Mouse (Mus musculus) midbrain, postnatal 0 days (tissue): Measurements from ENCODE around the gene Ccdc136. TPM values are rescaled to one million over a fixed set of nuclear protein-coding genes. Genes with fewer than 3 reads are reported as not detected.

Experiments
- ATAC-seq: fragments of 200-750 bp; cut with Nextera tagmentation; 2 replicates; pipeline ENCODE4 v1.8.0; 2017; ENCODE audit warnings: moderate number of reproducible peaks, mild to moderate bottlenecking, moderate TSS enrichment, moderate library complexity; ENCODE audit not compliant: low FRiP score
- DNase-seq: peaks from one replicate; pipeline ENCODE4 v3.0.0-alpha.2; 2015; ENCODE audit warnings: low spot score
- H3K27ac ChIP-seq: fragments of 300-500 bp; sonication (generic); 2 replicates; pipeline ENCODE4 v1.5.1; 2014; ENCODE audit warnings: low read depth, mild to moderate bottlenecking, low read length, mixed read lengths
- H3K27me3 ChIP-seq: fragments of 300-500 bp; sonication (generic); 2 replicates; pipeline ENCODE4 v1.6.1; 2014; ENCODE audit warnings: low read length, control low read depth, mixed read lengths; ENCODE audit not compliant: insufficient read depth
- H3K36me3 ChIP-seq: fragments of 300-500 bp; sonication (generic); 2 replicates; pipeline ENCODE4 v1.6.1; 2014; ENCODE audit warnings: low read length, control low read depth, mixed read lengths; ENCODE audit not compliant: insufficient read depth
- H3K4me1 ChIP-seq: fragments of 300-500 bp; sonication (generic); 2 replicates; pipeline ENCODE4 v1.6.1; 2014; ENCODE audit warnings: mild to moderate bottlenecking, control low read depth, antibody characterized with exemption, low read length, mixed read lengths; ENCODE audit not compliant: insufficient read depth
- H3K4me2 ChIP-seq: fragments of 300-500 bp; sonication (generic); 2 replicates; pipeline ENCODE4 v1.6.1; 2014; ENCODE audit warnings: low read depth, mild to moderate bottlenecking, low read length, mixed read lengths; ENCODE audit not compliant: poor library complexity, severe bottlenecking
- H3K4me3 ChIP-seq: fragments of 300-500 bp; sonication (generic); 2 replicates; pipeline ENCODE4 v1.5.1; 2014; ENCODE audit warnings: low read depth, mild to moderate bottlenecking, low read length, moderate library complexity
- H3K9ac ChIP-seq: fragments of 300-500 bp; sonication (generic); replicated peaks from 2 replicates; pipeline ENCODE4 v1.6.1; 2014; ENCODE audit warnings: mild to moderate bottlenecking, low read length, moderate library complexity, mixed read lengths; ENCODE audit not compliant: poor library complexity, severe bottlenecking
- H3K9me3 ChIP-seq: fragments of 300-500 bp; sonication (generic); 2 replicates; pipeline ENCODE4 v1.6.1; 2016; ENCODE audit warnings: low read length, control low read depth
- CTCF ChIP-seq: IDR thresholded peaks from 2 replicates; pipeline ENCODE4 v1.5.1; 2016; ENCODE audit warnings: antibody characterized with exemption, mild to moderate bottlenecking
- WGBS: fragments of 180-500 bp; shearing (Covaris S2); extraction: QIAGEN DNeasy Blood & Tissue Kit; methylation state at CpG from one replicate; pipeline ENCODE4 v1.1.7; 2014; 5-methylcytosine and 5-hydroxymethylcytosine counted together
- polyA plus RNA-seq: library from polyadenylated mRNA; unstranded; fragments of >200 nt; fragmentation: Nextera tagmentation; extraction: Ambion mirVana; gene quantifications from 2 replicates; pipeline ENCODE4 v1.2.1, GENCODE M21; 2015
- total RNA-seq: library from RNA; depleted of rRNA; stranded (reverse); fragments of >200 nt; gene quantifications from 2 replicates; pipeline ENCODE4 v1.2.3, GENCODE M21; 2014

Gene Ccdc136
- total and polyA plus RNA-seq, 2 experiments from 2014 or later = 50.8 to 77.6 TPM

GRCm38 (mm10) chr6:29436461-29436934, 40.4 kb downstream of the Ccdc136 start:
- Histone ChIP-seq H3K4me1 (0 out of 2 replicates have a peak, but pooled peaks cover 2% of the 10 kb centered on the region), H3K27ac (0 out of 2 replicates have a peak overlapping the region, but pooled peaks have one; percentile 19), H3K4me2 (no peak overlapping the region), H3K9me3 (no peaks in the 10 kb centered on the region), H3K4me3 (no peak overlapping the region), H3K9ac (no peak overlapping the region), H3K27me3 (peaks cover 33% of the 10 kb centered on the region), H3K36me3 (no peaks in the 10 kb centered on the region)
- DNase-seq = peak; percentile 59
- ATAC-seq = peak; percentile 41; the same call in 1 of the 2 replicates
- WGBS = 3% methylated on average over 11 of the region's 11 CpGs
- TF ChIP-seq CTCF = no peak

- no peak for DNase-seq
These were observed 43.1 kb downstream of the Ccdc136 start for GRCm38 (mm10) chr6:29439251-29439650.

GRCm38 (mm10) chr6:29439789-29440188, 43.7 kb downstream of the Ccdc136 start:
- H3K9ac ChIP-seq = no peak overlapping the region
- ATAC-seq = no peak
- peaks cover 7% of the 10 kb centered on the region; the same call in 1 of the 2 replicates for H3K27me3 ChIP-seq
- WGBS = 81% methylated on average over 6 of the region's 6 CpGs
- no peak for TF ChIP-seq CTCF
- H3K36me3 ChIP-seq = no peaks in the 10 kb centered on the region
- 0 out of 2 replicates have a peak, but pooled peaks cover 2% of the 10 kb centered on the region for H3K4me1 ChIP-seq
- H3K4me3 ChIP-seq = no peak overlapping the region
- no peak overlapping the region for H3K27ac ChIP-seq
- no peak for DNase-seq
- H3K9me3 ChIP-seq = no peaks in the 10 kb centered on the region
- H3K4me2 ChIP-seq = no peak overlapping the region

More at GRCm38 (mm10) chr6:29439251-29439650, 43.1 kb downstream of the Ccdc136 start:
- H3K36me3 ChIP-seq = no peaks in the 10 kb centered on the region
- no peak for ATAC-seq
- WGBS = 70% methylated on average over 4 of the region's 4 CpGs
- H3K27me3 ChIP-seq = peaks cover 12% of the 10 kb centered on the region
- TF ChIP-seq CTCF = no peak
- H3K4me2 ChIP-seq = no peak overlapping the region
- H3K4me1 ChIP-seq = 0 out of 2 replicates have a peak, but pooled peaks cover 2% of the 10 kb centered on the region
- H3K9ac ChIP-seq = no peak overlapping the region
- H3K9me3 ChIP-seq = no peaks in the 10 kb centered on the region
- no peak overlapping the region for H3K4me3 ChIP-seq
- no peak overlapping the region for H3K27ac ChIP-seq

GRCm38 (mm10) chr6:29444773-29445172, 48.7 kb downstream of the Ccdc136 start:
- H3K4me1 ChIP-seq = no peaks in the 10 kb centered on the region
- H3K27me3 ChIP-seq = no peaks in the 10 kb centered on the region
- TF ChIP-seq CTCF = peak; percentile 61
- WGBS = 73% methylated on average over 11 of the region's 11 CpGs
- no peak overlapping the region for H3K9ac ChIP-seq
- DNase-seq = no peak
- no peak overlapping the region for H3K4me2 ChIP-seq
- H3K9me3 ChIP-seq = no peaks in the 10 kb centered on the region
- no peak for ATAC-seq
- no peaks in the 10 kb centered on the region for H3K36me3 ChIP-seq
- H3K27ac ChIP-seq = no peak overlapping the region
- H3K4me3 ChIP-seq = no peak overlapping the region

- TF ChIP-seq CTCF = no peak
- H3K4me3 ChIP-seq = no peak overlapping the region
- no peaks in the 10 kb centered on the region for H3K27me3 ChIP-seq
- H3K4me2 ChIP-seq = no peak overlapping the region
- H3K9ac ChIP-seq = no peak overlapping the region
- H3K27ac ChIP-seq = no peak overlapping the region
- no peaks in the 10 kb centered on the region for H3K9me3 ChIP-seq
- WGBS = 97% methylated on average over 7 of the region's 7 CpGs
- DNase-seq = no peak
- no peaks in the 10 kb centered on the region for H3K36me3 ChIP-seq
- H3K4me1 ChIP-seq = no peaks in the 10 kb centered on the region
- no peak for ATAC-seq
These were observed 49.2 kb downstream of the Ccdc136 start for GRCm38 (mm10) chr6:29445354-29445753.

- Histone ChIP-seq H3K9ac (no peak overlapping the region), H3K27me3 (no peaks in the 10 kb centered on the region), H3K36me3 (no peaks in the 10 kb centered on the region), H3K4me2 (no peak overlapping the region), H3K4me3 (no peak overlapping the region), H3K9me3 (no peaks in the 10 kb centered on the region), H3K27ac (no peak overlapping the region), H3K4me1 (no peaks in the 10 kb centered on the region)
- TF ChIP-seq CTCF = no peak
- ATAC-seq (0 out of 2 replicates have a peak, but pooled peaks have one; percentile 33), DNase-seq (no peak)
- WGBS = 33% methylated on average over 4 of the region's 4 CpGs
These were observed 53.7 kb downstream of the Ccdc136 start for GRCm38 (mm10) chr6:29449858-29450257.
